Mouse (Mus musculus): ENCODE data around the gene Cit. TPM values are rescaled to one million over a fixed set of nuclear protein-coding genes. Genes with fewer than 3 reads are reported as not detected.

The Cit gene
- polyA plus RNA-seq, 1 experiment from 2014 or later: 39.8 TPM

GRCm38 (mm10) chr5:115917960-115918359 is 72.9 kb downstream of the Cit start:
- no peak overlapping the region for H3K4me3 ChIP-seq (ENCODE audit: low read length)
- no peaks in the 10 kb centered on the region for H3K9me3 ChIP-seq (ENCODE audit: control insufficient read depth, low read length)
- no peak overlapping the region for H3K9ac ChIP-seq (ENCODE audit: low read depth, low read length)
- ATAC-seq: no peak
- H3K27ac ChIP-seq (ENCODE audit: low read depth, low read length): no peak overlapping the region
- H3K27me3 ChIP-seq (replicated peaks; ENCODE audit: control insufficient read depth, insufficient read depth, low read length): no peaks in the 10 kb centered on the region
- WGBS: 94% methylated on average over 4 of the region's 4 CpGs
- no peak overlapping the region for H3K4me2 ChIP-seq (ENCODE audit: low read length)
- no peaks in the 10 kb centered on the region for H3K36me3 ChIP-seq (ENCODE audit: control insufficient read depth, insufficient read depth, low read length)
- H3K4me1 ChIP-seq (ENCODE audit: control insufficient read depth, insufficient read depth, low read depth, low read length): no peaks in the 10 kb centered on the region; the same call in none of the 2 replicates

- no peak for ATAC-seq
- Histone ChIP-seq H3K9ac (ENCODE audit: low read depth, low read length) (no peak overlapping the region), H3K9me3 (ENCODE audit: control insufficient read depth, low read length) (no peaks in the 10 kb centered on the region), H3K36me3 (ENCODE audit: control insufficient read depth, insufficient read depth, low read length) (no peaks in the 10 kb centered on the region), H3K4me2 (ENCODE audit: low read length) (no peak overlapping the region), H3K27me3 (replicated peaks; ENCODE audit: control insufficient read depth, insufficient read depth, low read length) (no peaks in the 10 kb centered on the region), H3K4me3 (ENCODE audit: low read length) (no peak overlapping the region), H3K4me1 (ENCODE audit: control insufficient read depth, insufficient read depth, low read depth, low read length) (no peaks in the 10 kb centered on the region; the same call in none of the 2 replicates), H3K27ac (ENCODE audit: low read depth, low read length) (no peak overlapping the region)
- 88% methylated on average over 23 of the region's 23 CpGs for WGBS
Observed at GRCm38 (mm10) chr5:115918597-115919351, 73.7 kb downstream of the Cit start.

GRCm38 (mm10) chr5:115921990-115922389 is 76.9 kb downstream of the Cit start:
- Histone ChIP-seq H3K4me1 (ENCODE audit: control insufficient read depth, insufficient read depth, low read depth, low read length) (no peaks in the 10 kb centered on the region; the same call in none of the 2 replicates), H3K9me3 (ENCODE audit: control insufficient read depth, low read length) (no peaks in the 10 kb centered on the region), H3K4me3 (ENCODE audit: low read length) (no peak overlapping the region), H3K4me2 (ENCODE audit: low read length) (no peak overlapping the region), H3K36me3 (ENCODE audit: control insufficient read depth, insufficient read depth, low read length) (no peaks in the 10 kb centered on the region), H3K27me3 (replicated peaks; ENCODE audit: control insufficient read depth, insufficient read depth, low read length) (no peaks in the 10 kb centered on the region), H3K27ac (ENCODE audit: low read depth, low read length) (no peak overlapping the region), H3K9ac (ENCODE audit: low read depth, low read length) (no peak overlapping the region)
- WGBS: 58% methylated on average over 9 of the region's 9 CpGs
- no peak for ATAC-seq

- Histone ChIP-seq H3K9ac (ENCODE audit: low read depth, low read length) (no peak overlapping the region), H3K27me3 (replicated peaks; ENCODE audit: control insufficient read depth, insufficient read depth, low read length) (no peaks in the 10 kb centered on the region), H3K36me3 (ENCODE audit: control insufficient read depth, insufficient read depth, low read length) (peaks cover 6% of the 10 kb centered on the region), H3K4me1 (ENCODE audit: control insufficient read depth, insufficient read depth, low read depth, low read length) (no peaks in the 10 kb centered on the region; the same call in none of the 2 replicates), H3K4me2 (ENCODE audit: low read length) (no peak overlapping the region), H3K27ac (ENCODE audit: low read depth, low read length) (no peak overlapping the region), H3K9me3 (ENCODE audit: control insufficient read depth, low read length) (no peaks in the 10 kb centered on the region), H3K4me3 (ENCODE audit: low read length) (no peak overlapping the region)
- WGBS: 91% methylated on average over 7 of the region's 7 CpGs
- no peak for ATAC-seq
Observed at GRCm38 (mm10) chr5:115924946-115925345, 79.9 kb downstream of the Cit start.

- Histone ChIP-seq H3K36me3 (ENCODE audit: control insufficient read depth, insufficient read depth, low read length) (peaks cover 22% of the 10 kb centered on the region), H3K27ac (ENCODE audit: low read depth, low read length) (no peak overlapping the region), H3K4me1 (ENCODE audit: control insufficient read depth, insufficient read depth, low read depth, low read length) (no peaks in the 10 kb centered on the region), H3K4me2 (ENCODE audit: low read length) (no peak overlapping the region), H3K27me3 (replicated peaks; ENCODE audit: control insufficient read depth, insufficient read depth, low read length) (no peaks in the 10 kb centered on the region), H3K4me3 (ENCODE audit: low read length) (no peak overlapping the region), H3K9me3 (ENCODE audit: control insufficient read depth, low read length) (peaks cover 5% of the 10 kb centered on the region; the same call in 1 of the 2 replicates), H3K9ac (ENCODE audit: low read depth, low read length) (no peak overlapping the region)
- WGBS: 83% methylated on average over 16 of the region's 16 CpGs
- ATAC-seq: no peak
Observed at GRCm38 (mm10) chr5:115928786-115929507, 83.9 kb downstream of the Cit start.

GRCm38 (mm10) chr5:115932325-115932724 is 87.2 kb downstream of the Cit start:
- H3K36me3 ChIP-seq (ENCODE audit: control insufficient read depth, insufficient read depth, low read length): peaks cover 26% of the 10 kb centered on the region
- no peak overlapping the region for H3K4me2 ChIP-seq (ENCODE audit: low read length)
- H3K27me3 ChIP-seq (replicated peaks; ENCODE audit: control insufficient read depth, insufficient read depth, low read length): no peaks in the 10 kb centered on the region
- no peak overlapping the region for H3K9ac ChIP-seq (ENCODE audit: low read depth, low read length)
- 96% methylated on average over 11 of the region's 11 CpGs for WGBS
- H3K4me3 ChIP-seq (ENCODE audit: low read length): no peak overlapping the region
- ATAC-seq: no peak
- H3K4me1 ChIP-seq (ENCODE audit: control insufficient read depth, insufficient read depth, low read depth, low read length): no peaks in the 10 kb centered on the region
- peaks cover 5% of the 10 kb centered on the region; the same call in 1 of the 2 replicates for H3K9me3 ChIP-seq (ENCODE audit: control insufficient read depth, low read length)
- no peak overlapping the region for H3K27ac ChIP-seq (ENCODE audit: low read depth, low read length)

- Histone ChIP-seq H3K4me1 (ENCODE audit: control insufficient read depth, insufficient read depth, low read depth, low read length) (no peaks in the 10 kb centered on the region), H3K4me2 (ENCODE audit: low read length) (no peak overlapping the region), H3K4me3 (ENCODE audit: low read length) (no peak overlapping the region), H3K27ac (ENCODE audit: low read depth, low read length) (no peak overlapping the region), H3K9ac (ENCODE audit: low read depth, low read length) (no peak overlapping the region), H3K27me3 (replicated peaks; ENCODE audit: control insufficient read depth, insufficient read depth, low read length) (no peaks in the 10 kb centered on the region), H3K9me3 (ENCODE audit: control insufficient read depth, low read length) (no peaks in the 10 kb centered on the region), H3K36me3 (ENCODE audit: control insufficient read depth, insufficient read depth, low read length) (peaks cover 14% of the 10 kb centered on the region)
- no peak for ATAC-seq
- 88% methylated on average over 15 of the region's 15 CpGs for WGBS
Observed at GRCm38 (mm10) chr5:115936851-115937250, 91.8 kb downstream of the Cit start.

- Histone ChIP-seq H3K36me3 (ENCODE audit: control insufficient read depth, insufficient read depth, low read length) (peaks cover 14% of the 10 kb centered on the region), H3K4me2 (ENCODE audit: low read length) (no peak overlapping the region), H3K9me3 (ENCODE audit: control insufficient read depth, low read length) (no peaks in the 10 kb centered on the region), H3K9ac (ENCODE audit: low read depth, low read length) (no peak overlapping the region), H3K27me3 (replicated peaks; ENCODE audit: control insufficient read depth, insufficient read depth, low read length) (no peaks in the 10 kb centered on the region), H3K4me1 (ENCODE audit: control insufficient read depth, insufficient read depth, low read depth, low read length) (no peaks in the 10 kb centered on the region), H3K27ac (ENCODE audit: low read depth, low read length) (no peak overlapping the region), H3K4me3 (ENCODE audit: low read length) (no peak overlapping the region)
- 88% methylated on average over 6 of the region's 6 CpGs for WGBS
- no peak for ATAC-seq
Observed at GRCm38 (mm10) chr5:115937566-115937965, 92.5 kb downstream of the Cit start.

- Histone ChIP-seq H3K9ac (ENCODE audit: low read depth, low read length) (no peak overlapping the region), H3K36me3 (ENCODE audit: control insufficient read depth, insufficient read depth, low read length) (peaks cover 18% of the 10 kb centered on the region), H3K4me3 (ENCODE audit: low read length) (no peak overlapping the region), H3K27me3 (replicated peaks; ENCODE audit: control insufficient read depth, insufficient read depth, low read length) (no peaks in the 10 kb centered on the region), H3K4me2 (ENCODE audit: low read length) (no peak overlapping the region), H3K9me3 (ENCODE audit: control insufficient read depth, low read length) (no peaks in the 10 kb centered on the region), H3K27ac (ENCODE audit: low read depth, low read length) (no peak overlapping the region), H3K4me1 (ENCODE audit: control insufficient read depth, insufficient read depth, low read depth, low read length) (no peaks in the 10 kb centered on the region)
- no peak for ATAC-seq
- WGBS: 89% methylated on average over 13 of the region's 13 CpGs
Observed at GRCm38 (mm10) chr5:115938999-115939398, 93.9 kb downstream of the Cit start.
